Mouse (Mus musculus): Measurements from ENCODE around the gene Gjd3.

GRCm38 (mm10) chr11:99010124-99010523 is 27.3 kb upstream of the Gjd3 start:
- no peak for TF ChIP-seq POLR2A (IDR thresholded peaks at IDR 0.05; ENCODE audit: insufficient read depth, low read length)
- no peak for TF ChIP-seq CTCF (IDR thresholded peaks at IDR 0.05; ENCODE audit: low read depth, low read length)
- TF ChIP-seq EP300 (IDR thresholded peaks at IDR 0.05; ENCODE audit: insufficient read depth, low read depth, low read length): no peak
